Mouse (Mus musculus) forebrain, embryonic 16.5 days (tissue): ENCODE results near the gene Gpc5. TPM values are rescaled to one million over a fixed set of nuclear protein-coding genes. Genes with fewer than 3 reads are reported as not detected.

Experiments used
- ATAC-seq: fragments of 200-750 bp; cut with Nextera tagmentation; 2 replicates; pipeline ENCODE4 v1.8.0; 2017; ENCODE audit warnings: mild to moderate bottlenecking, moderate library complexity
- H3K27ac ChIP-seq: fragments of 300-500 bp; sonication (generic); 2 replicates; pipeline ENCODE4 v1.5.1; 2014; ENCODE audit warnings: low read length, control low read depth
- H3K27me3 ChIP-seq: fragments of 300-500 bp; sonication (generic); replicated peaks from 2 replicates; pipeline ENCODE4 v1.6.1; 2014; ENCODE audit warnings: low read length; ENCODE audit not compliant: control insufficient read depth, insufficient read depth
- H3K36me3 ChIP-seq: fragments of 300-500 bp; sonication (generic); 2 replicates; pipeline ENCODE4 v1.6.1; 2014; ENCODE audit not compliant: control insufficient read depth, insufficient read depth
- H3K4me1 ChIP-seq: fragments of 300-500 bp; sonication (generic); replicated peaks from 2 replicates; pipeline ENCODE4 v1.6.1; 2014; ENCODE audit warnings: low read length; ENCODE audit not compliant: control insufficient read depth, insufficient read depth
- H3K4me2 ChIP-seq: fragments of 300-500 bp; sonication (generic); 2 replicates; pipeline ENCODE4 v1.6.1; 2014; ENCODE audit warnings: mild to moderate bottlenecking, low read length, control low read depth
- H3K4me3 ChIP-seq: fragments of 300-500 bp; sonication (generic); replicated peaks from 2 replicates; pipeline ENCODE4 v1.5.1; 2014; ENCODE audit warnings: mild to moderate bottlenecking, low read length, control low read depth
- H3K9ac ChIP-seq: fragments of 300-500 bp; sonication (generic); replicated peaks from 2 replicates; pipeline ENCODE4 v1.6.1; 2014; ENCODE audit warnings: low read depth, low read length, control low read depth
- H3K9me3 ChIP-seq: fragments of 300-500 bp; sonication (generic); 2 replicates; pipeline ENCODE4 v1.6.1; 2016; ENCODE audit warnings: low read length; ENCODE audit not compliant: control insufficient read depth
- WGBS: fragments of 180-500 bp; shearing (Covaris S2); extraction: QIAGEN DNeasy Blood & Tissue Kit; methylation state at CpG from one replicate; pipeline ENCODE4 v1.1.7; 2014; 5-methylcytosine and 5-hydroxymethylcytosine counted together
- polyA plus RNA-seq: library from polyadenylated mRNA; unstranded; fragments of >200 nt; fragmentation: Nextera tagmentation; extraction: Ambion mirVana; gene quantifications from 2 replicates; pipeline ENCODE4 v1.2.1, GENCODE M21; 2015

Gpc5 gene
- polyA plus RNA-seq, 1 experiment from 2014 or later, result 3.1 TPM

DNA sequence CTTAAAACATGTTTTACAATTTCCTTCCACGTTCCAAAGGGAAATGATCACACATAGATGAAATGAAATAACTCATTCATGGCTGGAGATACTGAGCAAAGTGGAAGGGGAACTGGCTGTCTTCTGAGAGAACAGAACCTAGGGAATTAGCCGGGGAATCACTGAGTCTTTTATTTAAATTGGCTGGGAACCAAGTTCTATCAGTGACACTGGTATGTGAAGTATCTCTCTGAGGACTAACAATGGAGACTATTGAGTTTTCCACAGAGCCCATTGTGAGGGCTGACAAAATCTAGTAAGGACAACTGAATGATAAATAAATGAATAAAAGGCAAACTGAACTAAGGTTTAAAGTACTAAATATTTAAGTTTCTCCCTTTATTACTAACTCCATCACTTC lies 712.7 kb downstream of the Gpc5 start:
- no peak overlapping the region for H3K4me3 ChIP-seq
- no peak overlapping the region for H3K27ac ChIP-seq
- H3K36me3 ChIP-seq, result no peaks in the 10 kb centered on the region
- no peaks in the 10 kb centered on the region for H3K4me1 ChIP-seq
- H3K9ac ChIP-seq, result no peak overlapping the region
- H3K4me2 ChIP-seq, result no peak overlapping the region
- peak; percentile 58; the same call in 1 of the 2 replicates for ATAC-seq
- H3K9me3 ChIP-seq, result no peaks in the 10 kb centered on the region
- WGBS, result 1% methylated on average over 2 of the region's 2 CpGs
- H3K27me3 ChIP-seq, result no peaks in the 10 kb centered on the region

DNA sequence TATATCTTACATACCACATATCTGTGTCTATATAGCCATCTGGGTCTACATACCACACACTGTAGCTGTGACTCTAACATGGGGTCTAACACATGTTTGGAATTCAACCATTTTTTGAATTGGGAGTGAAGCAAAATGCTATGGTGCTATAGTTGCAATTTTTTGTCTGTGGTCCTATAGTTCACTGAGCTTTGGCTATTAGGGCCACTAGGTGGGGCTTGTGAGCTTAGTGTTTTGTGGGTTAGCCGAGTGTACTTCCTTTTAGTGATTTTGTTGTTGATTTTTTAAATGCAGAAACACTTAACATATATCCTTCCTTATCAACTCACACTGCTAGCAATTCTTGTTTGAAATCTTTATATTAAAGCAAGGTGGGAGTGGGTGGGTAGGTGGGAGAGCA lies 727.0 kb downstream of the Gpc5 start:
- 5% methylated on average over 1 of the region's 1 CpGs for WGBS
- H3K9ac ChIP-seq, result no peak overlapping the region
- no peaks in the 10 kb centered on the region for H3K9me3 ChIP-seq
- H3K36me3 ChIP-seq, result no peaks in the 10 kb centered on the region
- ATAC-seq, result no peak
- no peak overlapping the region for H3K4me2 ChIP-seq
- no peaks in the 10 kb centered on the region for H3K27me3 ChIP-seq
- H3K27ac ChIP-seq, result no peak overlapping the region
- peaks cover 8% of the 10 kb centered on the region; the same call in 1 of the 2 replicates for H3K4me1 ChIP-seq
- no peak overlapping the region for H3K4me3 ChIP-seq

DNA sequence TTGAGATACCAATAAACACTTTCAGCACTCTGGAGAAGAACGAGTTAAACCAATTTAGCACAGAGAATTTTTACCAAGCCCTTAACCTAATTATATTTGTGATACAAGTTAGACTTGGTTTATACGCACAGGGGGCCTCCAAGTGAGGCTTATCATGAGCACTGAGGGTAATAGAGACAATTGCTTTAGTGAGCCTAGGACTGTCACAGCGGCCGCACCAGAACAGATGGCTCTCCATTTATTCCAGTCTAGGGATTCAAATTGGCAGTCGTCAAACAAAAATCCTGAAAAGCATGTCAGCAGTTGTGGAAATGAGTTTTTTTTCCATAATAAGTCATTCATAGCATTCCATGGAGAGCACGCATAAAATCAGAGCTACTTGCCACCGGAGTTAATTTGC lies 729.6 kb downstream of the Gpc5 start:
- no peaks in the 10 kb centered on the region for H3K36me3 ChIP-seq
- H3K27me3 ChIP-seq, result no peaks in the 10 kb centered on the region
- H3K9me3 ChIP-seq, result 0 out of 2 replicates have a peak, but pooled peaks cover 2% of the 10 kb centered on the region
- peaks cover 8% of the 10 kb centered on the region; the same call in 1 of the 2 replicates for H3K4me1 ChIP-seq
- no peak overlapping the region for H3K9ac ChIP-seq
- peak overlapping the region; percentile 41; the same call in 1 of the 2 replicates for H3K27ac ChIP-seq
- H3K4me3 ChIP-seq, result no peak overlapping the region
- ATAC-seq, result peak; percentile 94
- WGBS, result 29% methylated on average over 7 of the region's 7 CpGs
- H3K4me2 ChIP-seq, result no peak overlapping the region

DNA sequence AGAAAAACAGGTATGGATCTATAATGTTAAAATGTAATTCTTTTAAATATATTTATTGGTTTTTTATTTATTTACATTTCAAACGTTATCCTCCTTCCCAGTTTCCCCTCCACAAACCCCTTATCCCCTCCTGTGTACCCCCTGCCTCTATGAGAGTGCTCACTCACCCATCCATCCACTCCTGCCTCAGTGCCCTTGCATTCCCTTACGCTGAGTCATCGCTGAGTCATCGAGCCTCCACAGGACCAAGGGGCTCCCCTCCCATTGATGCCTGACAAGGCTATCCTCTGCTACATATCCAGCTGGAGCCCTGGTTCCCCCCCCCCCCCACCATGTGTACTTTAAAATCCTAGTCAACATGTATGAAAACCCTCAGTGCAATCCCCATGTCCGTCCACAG lies 738.5 kb downstream of the Gpc5 start:
- H3K4me3 ChIP-seq, result no peak overlapping the region
- no peak overlapping the region for H3K27ac ChIP-seq
- H3K9me3 ChIP-seq, result 0 out of 2 replicates have a peak, but pooled peaks cover 2% of the 10 kb centered on the region
- H3K9ac ChIP-seq, result no peak overlapping the region
- no peaks in the 10 kb centered on the region for H3K27me3 ChIP-seq
- no peak for ATAC-seq
- no peaks in the 10 kb centered on the region for H3K36me3 ChIP-seq
- WGBS, result 71% methylated on average over 5 of the region's 5 CpGs
- H3K4me2 ChIP-seq, result no peak overlapping the region
- H3K4me1 ChIP-seq, result no peaks in the 10 kb centered on the region

- 1% methylated on average over 7 of the region's 7 CpGs for WGBS
- Histone ChIP-seq H3K4me1 (no peaks in the 10 kb centered on the region), H3K9ac (no peak overlapping the region), H3K27me3 (no peaks in the 10 kb centered on the region), H3K27ac (no peak overlapping the region), H3K36me3 (no peaks in the 10 kb centered on the region), H3K4me2 (no peak overlapping the region), H3K9me3 (0 out of 2 replicates have a peak, but pooled peaks cover 2% of the 10 kb centered on the region), H3K4me3 (no peak overlapping the region)
- ATAC-seq, result peak; percentile 75
Observed at GRCm38 (mm10) chr14:115831219-115831755, 739.3 kb downstream of the Gpc5 start.

DNA sequence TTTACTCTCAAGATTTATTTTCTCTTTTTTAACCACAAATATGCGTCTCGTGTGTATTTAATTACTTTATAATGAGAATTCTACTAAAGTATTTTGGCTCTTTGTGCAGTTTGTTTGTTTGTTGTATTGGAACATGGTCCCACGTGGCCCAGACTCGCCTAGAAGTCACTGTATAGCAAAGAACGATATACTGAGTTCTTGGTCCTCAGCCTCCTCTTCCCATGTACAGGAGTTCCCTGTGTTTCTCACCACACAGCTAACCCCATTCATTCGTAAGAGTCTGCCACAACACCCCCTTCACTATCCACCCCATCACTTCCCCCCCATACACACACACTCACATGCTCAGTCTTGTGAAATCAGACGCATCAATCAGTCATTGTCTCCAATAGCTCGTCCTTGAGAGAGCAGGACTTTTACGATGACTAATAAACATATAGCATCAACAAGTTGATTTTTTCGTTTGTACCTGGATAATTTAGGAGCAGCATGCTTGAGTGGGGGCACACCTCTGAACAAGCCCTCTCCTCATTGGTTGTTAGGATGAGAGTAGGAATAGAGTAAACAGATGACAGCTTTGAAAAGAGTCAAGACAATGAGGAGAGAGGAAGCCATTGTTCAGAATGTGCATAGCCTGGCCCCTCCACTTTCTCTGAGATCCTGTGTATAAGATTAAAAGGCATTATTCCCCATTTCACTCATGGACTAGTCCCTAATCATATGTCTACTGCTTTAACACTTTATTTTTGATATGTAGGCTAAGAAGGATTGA lies 740.0 kb downstream of the Gpc5 start:
- 73% methylated on average over 10 of the region's 10 CpGs for WGBS
- Histone ChIP-seq H3K36me3 (no peaks in the 10 kb centered on the region), H3K4me1 (0 out of 2 replicates have a peak, but pooled peaks cover 2% of the 10 kb centered on the region), H3K9me3 (no peaks in the 10 kb centered on the region), H3K4me2 (no peak overlapping the region), H3K4me3 (no peak overlapping the region), H3K27ac (no peak overlapping the region), H3K9ac (no peak overlapping the region), H3K27me3 (no peaks in the 10 kb centered on the region)
- peak; percentile 55 for ATAC-seq

GRCm38 (mm10) chr14:115843783-115844182 lies 751.8 kb downstream of the Gpc5 start:
- H3K27ac ChIP-seq, result no peak overlapping the region
- H3K9ac ChIP-seq, result no peak overlapping the region
- H3K4me2 ChIP-seq, result no peak overlapping the region
- H3K4me3 ChIP-seq, result no peak overlapping the region
- no peaks in the 10 kb centered on the region for H3K36me3 ChIP-seq
- H3K9me3 ChIP-seq, result no peaks in the 10 kb centered on the region
- H3K4me1 ChIP-seq, result no peaks in the 10 kb centered on the region
- no peak for ATAC-seq
- no peaks in the 10 kb centered on the region for H3K27me3 ChIP-seq
- 87% methylated on average over 2 of the region's 2 CpGs for WGBS

DNA sequence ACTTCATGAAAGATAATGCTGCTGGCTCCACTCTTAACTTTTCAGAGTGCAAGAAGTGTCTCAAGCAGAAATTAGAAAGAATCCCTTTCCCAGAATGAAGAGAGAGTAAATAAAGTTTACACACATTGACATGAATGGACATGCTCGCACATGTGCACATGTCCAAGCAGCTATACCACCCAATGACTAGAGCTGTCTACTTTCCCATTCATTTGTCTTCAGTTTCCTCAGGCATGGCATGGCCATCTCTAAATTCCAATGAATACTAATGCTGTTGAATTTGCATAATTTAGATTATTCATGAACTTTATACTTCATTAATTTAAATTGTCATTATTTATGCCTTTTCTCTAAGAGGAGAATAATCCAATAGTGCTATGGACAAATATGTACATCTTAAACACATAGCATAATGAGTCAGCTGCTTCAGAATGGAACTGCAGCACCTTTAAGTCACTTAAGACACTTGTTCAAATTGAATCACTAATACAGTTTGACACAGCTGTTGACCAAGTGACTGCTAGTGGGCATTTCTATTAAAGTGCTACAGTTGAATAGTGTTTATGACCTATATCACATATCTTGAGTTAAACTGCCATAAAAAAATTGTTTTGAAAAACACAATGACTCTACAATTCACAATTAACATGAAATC lies 752.9 kb downstream of the Gpc5 start:
- Histone ChIP-seq H3K27me3 (no peaks in the 10 kb centered on the region), H3K4me3 (no peak overlapping the region), H3K36me3 (no peaks in the 10 kb centered on the region), H3K27ac (no peak overlapping the region), H3K4me2 (no peak overlapping the region), H3K4me1 (no peaks in the 10 kb centered on the region), H3K9ac (no peak overlapping the region), H3K9me3 (no peaks in the 10 kb centered on the region)
- ATAC-seq, result no peak
- 85% methylated on average over 1 of the region's 1 CpGs for WGBS

GRCm38 (mm10) chr14:115869127-115869526 lies 777.1 kb downstream of the Gpc5 start:
- H3K9ac ChIP-seq, result no peak overlapping the region
- no peak overlapping the region for H3K27ac ChIP-seq
- no peaks in the 10 kb centered on the region for H3K36me3 ChIP-seq
- H3K4me2 ChIP-seq, result no peak overlapping the region
- ATAC-seq, result no peak
- 86% methylated on average over 3 of the region's 3 CpGs for WGBS
- H3K27me3 ChIP-seq, result no peaks in the 10 kb centered on the region
- H3K4me3 ChIP-seq, result no peak overlapping the region
- no peaks in the 10 kb centered on the region for H3K9me3 ChIP-seq
- H3K4me1 ChIP-seq, result no peaks in the 10 kb centered on the region
